In the genomic region with DNA sequence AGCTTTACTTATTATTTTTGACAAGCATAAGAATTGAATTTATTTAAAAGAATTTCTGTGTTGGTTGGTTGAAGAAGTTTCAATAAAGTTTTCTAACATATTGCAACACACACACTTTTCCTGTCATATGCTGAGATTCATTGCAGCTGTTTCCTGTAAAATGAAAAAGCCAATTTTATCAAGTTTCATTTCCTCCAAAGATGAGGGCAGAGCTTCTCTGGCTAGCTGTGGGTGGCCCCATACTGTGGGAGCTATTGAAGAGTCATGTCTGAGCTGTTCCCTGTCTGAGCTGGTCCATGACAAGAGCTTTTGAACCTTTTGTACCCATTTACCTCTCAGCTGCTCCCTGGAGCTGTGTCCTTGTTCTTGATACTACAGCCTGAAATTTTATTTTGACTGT, we compare ENCODE assay signal across 17 mouse cellular contexts. TPM values are rescaled to one million over a fixed set of nuclear protein-coding genes. Genes with fewer than 3 reads are reported as not detected.
DNase-seq lines count a peak whose midpoint lies in the region; ATAC-seq and TF ChIP-seq lines count a peak whose summit lies in the region.
"Had no signal": no experiment of that assay in that cellular context is flagged by ENCODE, and none has a peak within 500 bp of the region (broad histone marks: within the 10 kb centered on the region; RNA-seq: fewer than 3 reads in every experiment).

No protein-coding gene starts in this region.

- no peak overlapping the region for H3K4me2 ChIP-seq in kidney, embryonic 14.5 days (replicated peaks; ENCODE audit: low read depth, low read length)
- H3K4me2 ChIP-seq in CH12.LX (ENCODE audit: insufficient read depth, low read depth, poor library complexity, severe bottlenecking) = 0 out of 2 replicates have a peak overlapping the region, but pooled peaks have one; percentile 23
- H3K4me2 ChIP-seq in forebrain, embryonic 16.5 days (ENCODE audit: low read length) = no peak overlapping the region
- H3K4me2 ChIP-seq: lung, embryonic 15.5 days had no signal

- peak; percentile 9 for DNase-seq in kidney, postnatal 10 days
- peak; percentile 72 for DNase-seq in CH12.LX (ENCODE audit: extremely low read depth)
- peak; percentile 29 to 49 for DNase-seq in heart, adult 9 months (ENCODE audit: low spot score in 2 of 2)
- no peak for DNase-seq in right cerebral cortex, postnatal 36 days (ENCODE audit: low spot score in 2 of 2)
- DNase-seq in thymus, postnatal 36 days = no peak
- DNase-seq: cerebellum, postnatal 36 days; left cerebral cortex, postnatal 4 days; right cerebral cortex, postnatal 4 days; thymus, adult 18-20 months had no signal

- TF ChIP-seq EP300 in CH12.LX (IDR thresholded peaks at IDR 0.05; ENCODE audit: low read length) = peak; percentile 91

- no peak for ATAC-seq in kidney, embryonic 14.5 days (ENCODE audit: low FRiP score, low TSS enrichment)
- no peak for ATAC-seq in forebrain, embryonic 16.5 days

- dilution Hi-C loops in CH12.LX (cut with MboI; ENCODE audit: extremely low pct_ligation_motif_present, extremely low pct_unique_long_range_greater_than_20kb, low sequenced_read_pairs) = no loop called here

- H3K4me3 ChIP-seq in kidney, embryonic 14.5 days (ENCODE audit: low read length) = no peak overlapping the region
- H3K4me3 ChIP-seq in CH12.LX (replicated peaks in 1 of 3; ENCODE audit: low read depth in 2 of 3, low read length in 2 of 3, poor library complexity in 1 of 3) (no peak overlapping the region), macrophage (ENCODE audit: inconsistent target) (no peak overlapping the region)
- no peak overlapping the region for H3K4me3 ChIP-seq in forebrain, embryonic 16.5 days (replicated peaks; ENCODE audit: low read length)
- H3K4me3 ChIP-seq: lung, embryonic 15.5 days had no signal

- no peak overlapping the region for H3K27ac ChIP-seq in kidney, embryonic 14.5 days (ENCODE audit: low read depth, low read length)
- H3K27ac ChIP-seq in CH12.LX (ENCODE audit: insufficient read depth, low read depth) = peak overlapping the region; percentile 31
- peak overlapping the region; percentile 98 for H3K27ac ChIP-seq in macrophage
- H3K27ac ChIP-seq in forebrain, embryonic 16.5 days (ENCODE audit: low read length) = no peak overlapping the region
- H3K27ac ChIP-seq: lung, embryonic 15.5 days had no signal

- no peak overlapping the region for H3K9ac ChIP-seq in kidney, embryonic 14.5 days (ENCODE audit: low read depth, low read length)
- H3K9ac ChIP-seq in CH12.LX (ENCODE audit: insufficient read depth, low read depth) = no peak overlapping the region
- no peak overlapping the region for H3K9ac ChIP-seq in forebrain, embryonic 16.5 days (replicated peaks; ENCODE audit: low read depth, low read length)
- H3K9ac ChIP-seq: lung, embryonic 15.5 days had no signal

- H3K4me1 ChIP-seq in kidney, embryonic 14.5 days (ENCODE audit: control insufficient read depth, insufficient read depth, low read length) = no peaks in the 10 kb centered on the region
- peaks cover 15 to 48% of the 10 kb centered on the region in 2 experiments for H3K4me1 ChIP-seq in CH12.LX (ENCODE audit: control insufficient read depth in 1 of 2, insufficient read depth in 2 of 2)
- H3K4me1 ChIP-seq in forebrain, embryonic 16.5 days (replicated peaks; ENCODE audit: control insufficient read depth, insufficient read depth, low read length) = no peaks in the 10 kb centered on the region
- H3K4me1 ChIP-seq: lung, embryonic 15.5 days had no signal

- H3K9me3 ChIP-seq in kidney, embryonic 14.5 days (ENCODE audit: control insufficient read depth, low read length) = no peaks in the 10 kb centered on the region
- H3K9me3 ChIP-seq in CH12.LX (replicated peaks; ENCODE audit: low read length) = peaks cover 3% of the 10 kb centered on the region
- H3K9me3 ChIP-seq in forebrain, embryonic 16.5 days (ENCODE audit: control insufficient read depth, low read length) = no peaks in the 10 kb centered on the region
- H3K9me3 ChIP-seq: lung, embryonic 15.5 days had no signal

- in situ Hi-C loops in CH12.LX (cut with MboI; ENCODE audit: low pct_ligation_motif_present, low pct_unique_long_range_greater_than_20kb, low sequenced_read_pairs) = no loop called here

- TF ChIP-seq CTCF in CH12.LX (conservative IDR thresholded peaks at IDR 0.05 in 1 of 2, IDR thresholded peaks at IDR 0.05 in 1 of 2; ENCODE audit: low read depth in 2 of 2, low read length in 2 of 2) = no peak

- no peak for TF ChIP-seq POLR2A in CH12.LX (IDR thresholded peaks at IDR 0.05; ENCODE audit: low read depth, low read length)

- TF ChIP-seq RAD21 in CH12.LX (IDR thresholded peaks at IDR 0.05; ENCODE audit: low read depth, low read length) = no peak

- H3K36me3 ChIP-seq in kidney, embryonic 14.5 days (ENCODE audit: control insufficient read depth, insufficient read depth, low read length) = no peaks in the 10 kb centered on the region
- peaks cover 0 to 2% of the 10 kb centered on the region in 2 experiments for H3K36me3 ChIP-seq in CH12.LX (replicated peaks in 1 of 2; ENCODE audit: control insufficient read depth in 1 of 2, insufficient read depth in 1 of 2, low read length in 1 of 2)
- H3K36me3 ChIP-seq in macrophage (ENCODE audit: inconsistent target) = no peaks in the 10 kb centered on the region
- no peaks in the 10 kb centered on the region for H3K36me3 ChIP-seq in forebrain, embryonic 16.5 days (ENCODE audit: control insufficient read depth, insufficient read depth)
- H3K36me3 ChIP-seq: lung, embryonic 15.5 days had no signal

- no peaks in the 10 kb centered on the region for H3K27me3 ChIP-seq in kidney, embryonic 14.5 days (ENCODE audit: control insufficient read depth, insufficient read depth, low read length)
- H3K27me3 ChIP-seq in CH12.LX (replicated peaks) = no peaks in the 10 kb centered on the region
- H3K27me3 ChIP-seq in forebrain, embryonic 16.5 days (replicated peaks; ENCODE audit: control insufficient read depth, insufficient read depth, low read length) = no peaks in the 10 kb centered on the region
- H3K27me3 ChIP-seq: lung, embryonic 15.5 days had no signal

- H3K79me2 ChIP-seq in CH12.LX (replicated peaks; ENCODE audit: control insufficient read depth, extremely low read depth, insufficient read depth, poor library complexity, severe bottlenecking) (no peaks in the 10 kb centered on the region), macrophage (ENCODE audit: inconsistent target) (no peaks in the 10 kb centered on the region)

TF ChIP-seq in CH12.LX, 34 proteins besides CTCF, POLR2A, EP300 and RAD21 (continues in another document):
- TF ChIP-seq JUN (IDR thresholded peaks at IDR 0.05; ENCODE audit: insufficient read depth, low read depth, low read length) (no peak), JUND (conservative IDR thresholded peaks at IDR 0.05; ENCODE audit: low read depth, low read length) (0 out of 2 replicates have a peak, but pooled peaks have one; percentile 37), IRF4 (IDR thresholded peaks at IDR 0.05; ENCODE audit: low read depth, low read length) (peak; percentile 87), BHLHE40 (IDR thresholded peaks at IDR 0.05; ENCODE audit: low read depth, low read length) (peak; percentile 54), USF2 (conservative IDR thresholded peaks at IDR 0.05; ENCODE audit: low read depth, low read length) (no peak), ZMIZ1 (IDR thresholded peaks at IDR 0.05; ENCODE audit: low read depth, low read length) (no peak), SMC3 (IDR thresholded peaks at IDR 0.05; ENCODE audit: low read depth, low read length) (no peak), ZC3H11A (IDR thresholded peaks at IDR 0.05; ENCODE audit: low read depth, low read length) (no peak)

RNA-seq across cellular contexts. Expression of a gene that starts 12.0 kb away (rescaled TPM):
- polyA plus RNA-seq in kidney, embryonic 14.5 days (2014; fragmentation: Nextera tagmentation; extraction: Ambion mirVana) = not detected in 2 replicates
- total RNA-seq in CH12.LX (2012; rRNA removed) = not detected in 2 replicates
- not detected in 2 replicates for total RNA-seq in CH12.LX (2014; rRNA removed)
- polyA plus RNA-seq in CH12.LX (2012; ENCODE audit: insufficient read length, low read depth) = not detected in 2 replicates
- total RNA-seq in macrophage (2018; cell fraction: chromatin; rRNA removed) = not detected
- total RNA-seq in macrophage (2018; cell fraction: cytosol; rRNA removed) = not detected
- not detected for total RNA-seq in macrophage (2018; cell fraction: nucleus; rRNA removed)
- not detected in 3 replicates for polyA plus RNA-seq in macrophage (2018)
- polyA plus RNA-seq in forebrain, embryonic 16.5 days (2015; fragmentation: Nextera tagmentation; extraction: Ambion mirVana) = not detected in 2 replicates
- total RNA-seq: layer of hippocampus, adult 8-10 months; left cerebral cortex, postnatal 4 days; midbrain, postnatal 0 days had no signal
- polyA plus RNA-seq: frontal cortex, adult 2 months; heart, embryonic 14.5 days; lung, embryonic 15.5 days; midbrain, postnatal 0 days had no signal

RNA-seq across cellular contexts. Expression of a gene that starts 21.8 kb away (rescaled TPM):
- not detected in 2 replicates for polyA plus RNA-seq in kidney, embryonic 14.5 days (2014; fragmentation: Nextera tagmentation; extraction: Ambion mirVana)
- total RNA-seq in CH12.LX (2012; rRNA removed) (106 and 137 TPM in 2 replicates), CH12.LX (2014; rRNA removed) (642 and 726 TPM in 2 replicates)
- polyA plus RNA-seq in CH12.LX (2012; ENCODE audit: insufficient read length, low read depth) (345 and 387 TPM in 2 replicates), macrophage (2018) (0.07 to 0.09 TPM in 2 of 3 replicates, not detected in the other)
- under 1 TPM in 2 of 26 experiments, not detected in 24; 0.12 to 0.23 TPM for total RNA-seq in macrophage (2018; cell fraction: chromatin; rRNA removed)
- total RNA-seq in macrophage (2018; cell fraction: cytosol; rRNA removed) = under 1 TPM in 9 of 26 experiments, not detected in 17; 0.03 to 0.09 (median 0.05) TPM
- under 1 TPM in 5 of 26 experiments, not detected in 21; 0.18 to 0.34 (median 0.24) TPM for total RNA-seq in macrophage (2018; cell fraction: nucleus; rRNA removed)
- not detected in 2 replicates for polyA plus RNA-seq in forebrain, embryonic 16.5 days (2015; fragmentation: Nextera tagmentation; extraction: Ambion mirVana)
- total RNA-seq: midbrain, postnatal 0 days had no signal
- polyA plus RNA-seq: heart, embryonic 14.5 days; lung, embryonic 15.5 days; midbrain, postnatal 0 days had no signal

RNA-seq across cellular contexts. Expression of a gene that starts 39.4 kb away (rescaled TPM):
- not detected in 2 replicates for polyA plus RNA-seq in kidney, embryonic 14.5 days (2014; fragmentation: Nextera tagmentation; extraction: Ambion mirVana)
- total RNA-seq in CH12.LX (2012; rRNA removed) (not detected in 2 replicates), CH12.LX (2014; rRNA removed) (not detected in 2 replicates)
- polyA plus RNA-seq in CH12.LX (2012; ENCODE audit: insufficient read length, low read depth) (not detected in 2 replicates), macrophage (2018) (not detected in 3 replicates)
- total RNA-seq in macrophage (2018; cell fraction: chromatin; rRNA removed) = not detected
- not detected for total RNA-seq in macrophage (2018; cell fraction: cytosol; rRNA removed)
- total RNA-seq in macrophage (2018; cell fraction: nucleus; rRNA removed) = not detected
- not detected in 2 replicates for polyA plus RNA-seq in forebrain, embryonic 16.5 days (2015; fragmentation: Nextera tagmentation; extraction: Ambion mirVana)
- total RNA-seq: layer of hippocampus, adult 8-10 months; left cerebral cortex, postnatal 4 days; midbrain, postnatal 0 days had no signal
- polyA plus RNA-seq: frontal cortex, adult 2 months; heart, embryonic 14.5 days; lung, embryonic 15.5 days; midbrain, postnatal 0 days had no signal

RNA-seq across cellular contexts. Expression of a gene that starts 47.7 kb away (rescaled TPM):
- not detected in 2 replicates for polyA plus RNA-seq in kidney, embryonic 14.5 days (2014; fragmentation: Nextera tagmentation; extraction: Ambion mirVana)
- total RNA-seq in CH12.LX (2012; rRNA removed) (not detected in 2 replicates), CH12.LX (2014; rRNA removed) (not detected in 2 replicates)
- polyA plus RNA-seq in CH12.LX (2012; ENCODE audit: insufficient read length, low read depth) (not detected in 2 replicates), macrophage (2018) (not detected in 3 replicates)
- total RNA-seq in macrophage (2018; cell fraction: chromatin; rRNA removed) = not detected
- not detected for total RNA-seq in macrophage (2018; cell fraction: cytosol; rRNA removed)
- not detected for total RNA-seq in macrophage (2018; cell fraction: nucleus; rRNA removed)
- not detected in 2 replicates for polyA plus RNA-seq in forebrain, embryonic 16.5 days (2015; fragmentation: Nextera tagmentation; extraction: Ambion mirVana)
- total RNA-seq: layer of hippocampus, adult 8-10 months; left cerebral cortex, postnatal 4 days; midbrain, postnatal 0 days had no signal
- polyA plus RNA-seq: frontal cortex, adult 2 months; heart, embryonic 14.5 days; lung, embryonic 15.5 days; midbrain, postnatal 0 days had no signal

Comparison
In these comparisons a context has a peak if more than half of its experiments do, and no peak if none do; other contexts are left out.
1. DNase-seq: peak in kidney, postnatal 10 days (single experiment), CH12.LX (single experiment) and heart, adult 9 months (2 of 2); none in right cerebral cortex, postnatal 36 days (0 of 2) and thymus, postnatal 36 days (0 of 2).
2. H3K27ac ChIP-seq: peak in CH12.LX (single experiment) and macrophage (single experiment); none in kidney, embryonic 14.5 days (single experiment) and forebrain, embryonic 16.5 days (single experiment).
3. RNA of a gene that starts 21.8 kb away (polyA plus RNA-seq): 345 to 387 TPM in CH12.LX; 0.07 to 0.09 TPM in macrophage, not detected in kidney, embryonic 14.5 days and not detected in forebrain, embryonic 16.5 days; every median in the first group is over 100 times any median in the second.